Mouse (Mus musculus) Patski (cell line): ENCODE measurements around the gene Zc3h8. TPM values are rescaled to one million over a fixed set of nuclear protein-coding genes. Genes with fewer than 3 reads are reported as not detected.

Experiments used
- ATAC-seq: fragments of 100-300 bp; one replicate; pipeline ENCODE4 v1.8.0; 2021
- CTCF ChIA-PET: fragments of 350-600 bp; sonication (Branson Sonifier 250); formaldehyde crosslinking; loops from one replicate; lab custom pipeline; 2022; ENCODE audit warnings: inconsistent platforms; lab: Charles Lee
- POLR2A ChIA-PET: fragments of 350-600 bp; sonication (Branson Sonifier 250); formaldehyde crosslinking; loops from one replicate; lab custom pipeline; 2022; ENCODE audit warnings: antibody characterized with exemption, inconsistent platforms; lab: Charles Lee
- DNase-seq: peaks from one replicate; pipeline ENCODE4 v3.0.0-alpha.2; 2011; ENCODE audit warnings: low read depth, low spot score
- H3K27me3 ChIP-seq: fragments of 371-371 bp; one replicate; pipeline ENCODE4 v1.5.1; 2021
- CTCF ChIP-seq: fragments of 100-300 bp; IDR thresholded peaks from one replicate; pipeline ENCODE4 v1.5.1; 2021
- in situ Hi-C: fragments of 300-500 bp; cut with MboI; formaldehyde crosslinking; loops from 3 replicates; pipeline ENCODE4 v1.11.1; 2018; ENCODE audit warnings: low pct_unique_long_range_greater_than_20kb, mixed read lengths
- polyA plus RNA-seq: library from polyadenylated mRNA; unstranded; gene quantifications from one replicate; pipeline ENCODE4 v1.2.3, GENCODE M21; 2021

Zc3h8 gene
- polyA plus RNA-seq, 1 experiment from 2014 or later: 8.5 TPM

- ATAC-seq (no peak), DNase-seq (no peak)
- in situ Hi-C loops: no loop called here
- POLR2A ChIA-PET: interaction anchor here (1.4 kb wide), 1 partner anchor 19 kb away, joined by 4 read pairs; no protein-coding TSS in a partner anchor
- no peak for TF ChIP-seq CTCF
- H3K27me3 ChIP-seq: no peaks in the 10 kb centered on the region
- CTCF ChIA-PET: interaction anchor here (1.1 to 1.3 kb wide), 3 partner anchors 10 to 71 kb away, joined by 4 to 8 read pairs (median 4); no protein-coding TSS in a partner anchor
These were observed 21.7 kb upstream of the Zc3h8 start for GRCm38 (mm10) chr2:128965505-128966105.

- ChIA-PET CTCF (interaction anchor here (1.1 to 3.3 kb wide), 2 partner anchors 10 to 12 kb away, joined by 4 to 13 read pairs; no protein-coding TSS in a partner anchor), POLR2A (interaction anchor here (0.7 kb wide), 1 partner anchor 10 kb away, joined by 3 read pairs; no protein-coding TSS in a partner anchor)
- DNase-seq (no peak), ATAC-seq (no peak)
- in situ Hi-C loops: no loop called here
- no peaks in the 10 kb centered on the region for H3K27me3 ChIP-seq
- no peak for TF ChIP-seq CTCF
These were observed 10.3 kb upstream of the Zc3h8 start for GRCm38 (mm10) chr2:128954186-128954585.

GRCm38 (mm10) chr2:128947962-128948588 lies 4.2 kb upstream of the Zc3h8 start:
- TF ChIP-seq CTCF: peak; percentile 78
- ChIA-PET POLR2A (interaction anchor here (0.8 kb wide), 1 partner anchor 19 kb away, joined by 3 read pairs; no protein-coding TSS in a partner anchor), CTCF (interaction anchor here (0.6 to 2.4 kb wide), 4 partner anchors 16 to 311 kb away, joined by 3 to 8 read pairs (median 4); no protein-coding TSS in a partner anchor)
- no peak for ATAC-seq
- in situ Hi-C loops: loop anchor here (5.0 kb wide), 2 partner anchors 139 to 309 kb away; no protein-coding TSS in a partner anchor
- H3K27me3 ChIP-seq: no peaks in the 10 kb centered on the region
- DNase-seq: no peak

- ChIA-PET CTCF (interaction anchor here (1.8 to 2.1 kb wide), 2 partner anchors 10 to 101 kb away, joined by 3 to 11 read pairs; no protein-coding TSS in a partner anchor), POLR2A (no interaction called here)
- TF ChIP-seq CTCF: no peak
- no peaks in the 10 kb centered on the region for H3K27me3 ChIP-seq
- DNase-seq (no peak), ATAC-seq (no peak)
- in situ Hi-C loops: no loop called here
These were observed 7.6 kb downstream of the Zc3h8 start for GRCm38 (mm10) chr2:128936256-128936655.

GRCm38 (mm10) chr2:128930704-128931103 lies 13.2 kb downstream of the Zc3h8 start:
- no peaks in the 10 kb centered on the region for H3K27me3 ChIP-seq
- no peak for DNase-seq
- ChIA-PET POLR2A (no interaction called here), CTCF (no interaction called here)
- ATAC-seq: no peak
- TF ChIP-seq CTCF: no peak
- in situ Hi-C loops: no loop called here

GRCm38 (mm10) chr2:128928446-128928845 lies 15.4 kb downstream of the Zc3h8 start:
- no peaks in the 10 kb centered on the region for H3K27me3 ChIP-seq
- in situ Hi-C loops: no loop called here
- ATAC-seq (no peak), DNase-seq (no peak)
- ChIA-PET CTCF (no interaction called here), POLR2A (no interaction called here)
- no peak for TF ChIP-seq CTCF

- POLR2A ChIA-PET: no interaction called here
- ATAC-seq (no peak), DNase-seq (no peak)
- H3K27me3 ChIP-seq: no peaks in the 10 kb centered on the region
- no peak for TF ChIP-seq CTCF
- CTCF ChIA-PET: interaction anchor here (0.7 to 1.5 kb wide), 3 partner anchors 12 to 18 kb away, joined by 3 to 5 read pairs (median 3); no protein-coding TSS in a partner anchor
- in situ Hi-C loops: no loop called here
These were observed 19.1 kb downstream of the Zc3h8 start for GRCm38 (mm10) chr2:128924799-128925198.

GRCm38 (mm10) chr2:128916528-128916927 lies 27.3 kb downstream of the Zc3h8 start:
- no peaks in the 10 kb centered on the region for H3K27me3 ChIP-seq
- in situ Hi-C loops: no loop called here
- no peak for TF ChIP-seq CTCF
- ChIA-PET CTCF (interaction anchor here (1.2 to 1.7 kb wide), 2 partner anchors 9 to 57 kb away, joined by 3 read pairs; no protein-coding TSS in a partner anchor), POLR2A (no interaction called here)
- DNase-seq (no peak), ATAC-seq (no peak)

- ATAC-seq: no peak
- POLR2A ChIA-PET: no interaction called here
These were observed 28.9 kb downstream of the Zc3h8 start for GRCm38 (mm10) chr2:128914978-128915377.

GRCm38 (mm10) chr2:128903661-128904060 lies 40.2 kb downstream of the Zc3h8 start:
- DNase-seq (no peak), ATAC-seq (no peak)
- ChIA-PET CTCF (interaction anchor here (1.3 kb wide), 1 partner anchor 9 kb away, joined by 4 read pairs; no protein-coding TSS in a partner anchor), POLR2A (no interaction called here)
- TF ChIP-seq CTCF: no peak
- in situ Hi-C loops: no loop called here
- no peaks in the 10 kb centered on the region for H3K27me3 ChIP-seq

More at GRCm38 (mm10) chr2:128914978-128915377, 28.9 kb downstream of the Zc3h8 start:
- no peak for DNase-seq
- in situ Hi-C loops: no loop called here
- no peaks in the 10 kb centered on the region for H3K27me3 ChIP-seq
- CTCF ChIA-PET: no interaction called here
- no peak for TF ChIP-seq CTCF
